Mouse (Mus musculus) heart, postnatal 0 days (tissue): Measurements from ENCODE around the gene Tdp1. TPM values are rescaled to one million over a fixed set of nuclear protein-coding genes. Genes with fewer than 3 reads are reported as not detected.

Source experiments
- ATAC-seq: fragments of 200-750 bp; cut with Nextera tagmentation; 2 replicates; pipeline ENCODE4 v1.8.0; 2017; ENCODE audit warnings: low read depth, moderate number of reproducible peaks, moderate library complexity; ENCODE audit not compliant: insufficient read depth
- DNase-seq: peaks from one replicate; pipeline ENCODE4 v3.0.0-alpha.2; 2016; ENCODE audit warnings: low spot score
- H3K27ac ChIP-seq: fragments of 300-500 bp; sonication (generic); 2 replicates; pipeline ENCODE4 v1.5.1; 2014; ENCODE audit warnings: low read depth, mild to moderate bottlenecking
- H3K27me3 ChIP-seq: fragments of 300-500 bp; sonication (generic); 2 replicates; pipeline ENCODE4 v1.6.1; 2014; ENCODE audit warnings: low read length, mixed read lengths; ENCODE audit not compliant: control insufficient read depth, insufficient read depth
- H3K36me3 ChIP-seq: fragments of 300-500 bp; sonication (generic); replicated peaks from 2 replicates; pipeline ENCODE4 v1.6.1; 2014; ENCODE audit warnings: low read length, mixed read lengths; ENCODE audit not compliant: control insufficient read depth, insufficient read depth
- H3K4me1 ChIP-seq: fragments of 300-500 bp; sonication (generic); 2 replicates; pipeline ENCODE4 v1.6.1; 2014; ENCODE audit warnings: antibody characterized with exemption; ENCODE audit not compliant: control insufficient read depth, insufficient read depth
- H3K4me2 ChIP-seq: fragments of 300-500 bp; sonication (generic); 2 replicates; pipeline ENCODE4 v1.6.1; 2014; ENCODE audit warnings: low read depth, mild to moderate bottlenecking, low read length, moderate library complexity
- H3K4me3 ChIP-seq: fragments of 300-500 bp; sonication (generic); 2 replicates; pipeline ENCODE4 v1.5.1; 2014; ENCODE audit warnings: low read depth, low read length
- H3K9ac ChIP-seq: fragments of 300-500 bp; sonication (generic); replicated peaks from 2 replicates; pipeline ENCODE4 v1.6.1; 2014; ENCODE audit warnings: low read depth, low read length, mixed read lengths
- H3K9me3 ChIP-seq: fragments of 300-500 bp; sonication (generic); replicated peaks from 2 replicates; pipeline ENCODE4 v1.6.1; 2016; ENCODE audit warnings: low read length; ENCODE audit not compliant: control insufficient read depth
- CTCF ChIP-seq: IDR thresholded peaks from 2 replicates; pipeline ENCODE4 v1.5.1; 2016; ENCODE audit warnings: antibody characterized with exemption, control low read depth, low read depth
- EP300 ChIP-seq: IDR thresholded peaks from 2 replicates; pipeline ENCODE4 v1.6.1; 2016; ENCODE audit warnings: antibody characterized with exemption, low read depth
- WGBS: fragments of 180-500 bp; shearing (Covaris S2); extraction: QIAGEN DNeasy Blood & Tissue Kit; methylation state at CpG from one replicate; pipeline ENCODE4 v1.1.7; 2014; 5-methylcytosine and 5-hydroxymethylcytosine counted together
- polyA plus RNA-seq: library from polyadenylated mRNA; unstranded; fragments of >200 nt; fragmentation: Nextera tagmentation; extraction: Ambion mirVana; gene quantifications from 2 replicates; pipeline ENCODE4 v1.2.1, GENCODE M21; 2015
- total RNA-seq: library from RNA; depleted of rRNA; stranded (reverse); fragments of >200 nt; gene quantifications from 2 replicates; pipeline ENCODE4 v1.2.3, GENCODE M21; 2014; ENCODE audit warnings: low replicate concordance

Gene Tdp1
- total and polyA plus RNA-seq, 2 experiments from 2014 or later, result 8.8 to 13.7 TPM

DNA sequence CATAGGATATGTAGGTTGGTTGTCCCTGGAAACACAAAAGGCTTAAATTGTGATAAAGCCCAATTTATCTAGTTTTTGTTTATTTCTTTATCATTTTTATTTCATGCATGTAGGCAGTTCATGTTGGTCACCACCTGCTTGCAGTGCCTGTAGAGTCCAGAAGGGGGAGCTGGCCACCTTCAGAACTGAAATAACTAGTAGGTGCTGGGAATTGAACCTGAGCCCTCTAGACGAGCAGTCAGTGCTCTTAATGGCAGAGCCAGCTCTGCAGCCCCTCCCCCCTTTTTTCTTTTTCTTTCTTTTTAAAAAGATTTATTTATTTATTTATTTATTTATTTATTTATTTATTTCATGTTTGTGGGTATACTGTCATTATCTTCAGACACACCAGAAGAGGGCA, 89.3 kb downstream of the Tdp1 start:
- DNase-seq (no peak), ATAC-seq (no peak)
- Histone ChIP-seq H3K4me1 (no peaks in the 10 kb centered on the region), H3K9me3 (no peaks in the 10 kb centered on the region), H3K27ac (no peak overlapping the region), H3K36me3 (no peaks in the 10 kb centered on the region), H3K9ac (no peak overlapping the region), H3K4me3 (no peak overlapping the region), H3K27me3 (peaks cover 17% of the 10 kb centered on the region), H3K4me2 (no peak overlapping the region)
- WGBS, result 66% methylated on average over 1 of the region's 1 CpGs
- TF ChIP-seq CTCF (peak; percentile 21), EP300 (no peak)

GRCm38 (mm10) chr12:99979541-99979940, 95.2 kb downstream of the Tdp1 start:
- H3K9ac ChIP-seq, result no peak overlapping the region
- no peaks in the 10 kb centered on the region for H3K9me3 ChIP-seq
- no peaks in the 10 kb centered on the region for H3K4me1 ChIP-seq
- TF ChIP-seq EP300, result no peak
- TF ChIP-seq CTCF, result no peak
- no peaks in the 10 kb centered on the region for H3K36me3 ChIP-seq
- WGBS, result 54% methylated on average over 4 of the region's 4 CpGs
- ATAC-seq (no peak), DNase-seq (no peak)
- no peak overlapping the region for H3K4me2 ChIP-seq
- H3K27me3 ChIP-seq, result no peaks in the 10 kb centered on the region
- no peak overlapping the region for H3K27ac ChIP-seq
- H3K4me3 ChIP-seq, result no peak overlapping the region

GRCm38 (mm10) chr12:99986797-99987196, 102.5 kb downstream of the Tdp1 start:
- Histone ChIP-seq H3K27me3 (no peaks in the 10 kb centered on the region), H3K9me3 (0 out of 2 replicates have a peak, but pooled peaks cover 6% of the 10 kb centered on the region), H3K9ac (no peak overlapping the region), H3K4me1 (no peaks in the 10 kb centered on the region), H3K4me2 (no peak overlapping the region), H3K4me3 (no peak overlapping the region), H3K36me3 (no peaks in the 10 kb centered on the region), H3K27ac (no peak overlapping the region)
- no peak for DNase-seq
- TF ChIP-seq CTCF (no peak), EP300 (no peak)
- WGBS, result 81% methylated on average over 5 of the region's 5 CpGs
- ATAC-seq, result no peak

- DNase-seq (no peak), ATAC-seq (no peak)
- Histone ChIP-seq H3K9ac (no peak overlapping the region), H3K4me1 (no peaks in the 10 kb centered on the region), H3K36me3 (no peaks in the 10 kb centered on the region), H3K9me3 (0 out of 2 replicates have a peak, but pooled peaks cover 6% of the 10 kb centered on the region), H3K4me2 (no peak overlapping the region), H3K27me3 (no peaks in the 10 kb centered on the region), H3K27ac (no peak overlapping the region), H3K4me3 (no peak overlapping the region)
- TF ChIP-seq EP300 (no peak), CTCF (no peak)
- WGBS, result 53% methylated on average over 2 of the region's 2 CpGs
Measured at GRCm38 (mm10) chr12:99988144-99988543, 103.8 kb downstream of the Tdp1 start.

GRCm38 (mm10) chr12:99992362-99992862, 108.1 kb downstream of the Tdp1 start:
- no peak for DNase-seq
- no peak overlapping the region for H3K4me3 ChIP-seq
- ATAC-seq, result no peak
- 0 out of 2 replicates have a peak, but pooled peaks cover 6% of the 10 kb centered on the region for H3K9me3 ChIP-seq
- H3K4me1 ChIP-seq, result no peaks in the 10 kb centered on the region
- H3K4me2 ChIP-seq, result no peak overlapping the region
- 79% methylated on average over 11 of the region's 11 CpGs for WGBS
- no peak overlapping the region for H3K9ac ChIP-seq
- no peak for TF ChIP-seq CTCF
- no peak for TF ChIP-seq EP300
- no peaks in the 10 kb centered on the region for H3K27me3 ChIP-seq
- no peaks in the 10 kb centered on the region for H3K36me3 ChIP-seq
- H3K27ac ChIP-seq, result no peak overlapping the region
